Mouse (Mus musculus) embryonic fibroblast, embryonic 13.5 days (primary cell): ENCODE results near the gene Col5a2.

Source experiments
- CTCF ChIP-seq: IDR thresholded peaks from 2 replicates; pipeline ENCODE4 v1.5.1; 2011; ENCODE audit warnings: mild to moderate bottlenecking, control low read depth, low read length, moderate library complexity, borderline replicate concordance; ENCODE audit not compliant: insufficient read depth
- POLR2A ChIP-seq: IDR thresholded peaks from 2 replicates; pipeline ENCODE4 v1.6.1; 2011; ENCODE audit warnings: low read depth, mild to moderate bottlenecking, control low read depth, low read length, moderate library complexity

DNA sequence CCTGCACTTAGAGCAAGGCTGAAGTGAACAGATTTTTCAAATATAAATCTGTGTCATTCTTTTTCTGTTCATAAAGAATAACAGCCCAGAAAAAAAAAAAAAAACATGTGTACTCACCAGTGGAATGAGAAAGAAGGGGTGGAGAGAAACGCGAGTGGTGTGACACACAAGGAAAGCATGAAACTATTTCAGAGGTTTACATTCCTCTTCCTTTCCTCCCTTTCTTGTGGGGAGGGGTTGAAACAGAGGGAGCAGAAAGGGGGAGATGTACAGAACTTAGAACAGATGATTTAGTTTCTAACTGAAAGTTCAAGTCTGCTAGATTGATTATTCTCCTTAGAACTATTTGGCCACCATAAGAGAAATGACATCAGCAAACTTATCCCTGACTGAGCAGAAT, 38.1 kb upstream of the Col5a2 start:
- TF ChIP-seq POLR2A (no peak; the same call in 1 of the 2 replicates), CTCF (no peak)
